Mouse (Mus musculus): ENCODE results near the gene Parp3.

Gene Parp3

DNA sequence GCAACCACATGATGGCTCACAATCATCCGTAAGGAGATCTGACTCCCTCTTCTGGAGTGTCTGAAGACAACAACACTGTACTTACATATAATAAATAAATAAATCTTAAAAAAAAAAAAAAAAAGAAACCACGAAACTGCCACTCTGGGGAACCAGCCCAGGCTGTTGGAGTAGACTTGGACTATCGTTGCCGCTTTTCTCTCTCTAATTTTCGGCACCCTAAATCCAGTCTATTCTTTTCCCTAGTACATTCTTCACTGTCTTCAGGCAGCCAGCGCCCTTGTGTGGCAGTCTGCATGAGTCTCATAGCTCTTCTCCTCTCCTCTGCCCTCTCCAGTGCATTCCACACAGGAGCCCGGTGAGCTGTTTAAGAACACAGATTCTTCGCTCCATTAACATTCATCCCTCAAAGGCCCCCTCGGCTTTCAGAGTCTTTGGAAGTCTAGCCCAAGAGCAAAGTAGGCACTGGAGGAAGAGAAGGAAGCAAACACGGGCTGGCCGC lies 48.0 kb downstream of the Parp3 start:
- no peak for DNase-seq (ENCODE audit: low read depth, low spot score)

DNA sequence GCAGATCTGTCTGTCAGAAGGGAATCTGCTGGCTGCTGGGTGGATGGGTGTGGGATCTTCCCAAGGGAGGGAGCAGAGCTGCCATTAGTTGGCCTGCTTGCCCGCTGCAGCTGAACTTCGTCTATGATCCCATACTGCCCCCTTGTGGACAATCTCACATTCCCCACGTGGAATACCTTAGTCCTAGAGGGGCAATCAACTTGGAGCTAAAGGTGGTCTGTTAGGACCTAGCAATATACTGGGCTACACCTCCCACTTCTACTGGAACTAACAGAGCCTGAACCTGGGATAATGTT lies 54.9 kb downstream of the Parp3 start:
- DNase-seq (ENCODE audit: low read depth, low spot score), result peak; percentile 78

DNA sequence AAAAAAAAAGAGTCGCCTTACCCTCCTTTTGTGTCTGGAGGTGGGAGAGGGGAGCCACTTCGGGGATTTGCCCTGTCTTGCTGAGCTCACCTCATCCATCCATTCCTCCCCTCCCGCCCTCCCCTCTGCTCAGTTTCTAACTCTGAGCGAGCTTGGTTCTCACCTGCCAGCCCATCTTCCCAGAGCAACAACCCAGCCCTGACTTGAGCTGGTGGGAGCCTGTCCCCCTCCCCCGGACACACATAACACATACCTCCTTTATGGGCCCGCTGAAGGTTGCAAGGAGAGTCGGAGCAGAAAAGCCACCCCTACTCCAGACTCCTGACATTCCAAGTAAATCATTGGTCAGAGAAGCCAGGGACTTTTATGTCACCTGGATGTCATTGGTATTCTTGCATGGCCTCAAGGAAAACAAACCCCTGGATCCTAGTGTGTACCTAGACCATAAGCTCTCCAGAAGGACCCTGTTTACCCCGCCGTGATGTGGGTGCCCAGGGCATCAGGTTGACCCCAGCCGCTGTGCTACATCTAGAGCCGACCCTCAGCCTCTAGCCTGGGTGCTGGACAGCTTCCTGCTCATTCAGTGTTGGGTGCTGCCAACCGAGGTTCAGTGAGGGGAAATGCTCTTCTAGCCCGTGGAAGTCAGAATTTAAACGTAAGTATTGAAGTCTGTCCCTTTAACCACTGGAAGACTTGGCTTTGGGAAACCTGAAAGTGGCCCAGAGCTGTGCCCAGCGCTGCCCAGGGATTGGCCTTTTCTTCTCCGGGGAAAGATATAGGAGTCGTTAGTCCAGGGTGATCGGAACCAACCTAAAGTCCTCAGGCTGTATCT lies 55.5 kb downstream of the Parp3 start:
- DNase-seq (ENCODE audit: low read depth, low spot score), result no peak

DNA sequence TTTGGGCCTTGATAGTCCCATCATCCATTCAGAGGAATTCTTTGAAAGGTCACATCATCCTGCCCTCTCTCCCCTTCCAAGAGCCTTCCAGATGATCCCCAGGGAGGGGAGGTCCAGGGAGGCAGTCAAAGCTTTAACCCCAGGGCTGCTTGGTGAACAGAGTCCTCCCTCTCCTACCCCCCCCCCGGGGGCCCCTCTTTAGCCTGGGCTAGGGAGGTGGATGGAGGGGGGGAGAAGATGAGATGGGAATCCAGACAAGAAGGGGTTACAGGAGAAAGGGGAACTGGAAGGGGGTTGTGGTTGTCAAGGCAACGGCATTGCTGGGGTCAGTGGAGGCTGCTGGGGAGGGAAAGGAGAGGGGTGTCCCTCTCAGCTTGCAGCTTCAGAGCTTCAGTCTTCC lies 56.1 kb downstream of the Parp3 start:
- DNase-seq (ENCODE audit: low read depth, low spot score), result no peak

All from retina, adult 2 months (tissue).